Mouse (Mus musculus) embryonic facial prominence, embryonic 15.5 days (tissue): ENCODE measurements around the gene Sox4. TPM values are rescaled to one million over a fixed set of nuclear protein-coding genes. Genes with fewer than 3 reads are reported as not detected.

ENCODE experiments used
- ATAC-seq: fragments of 200-750 bp; cut with Nextera tagmentation; 2 replicates; pipeline ENCODE4 v1.8.0; 2017; ENCODE audit warnings: low read depth, moderate TSS enrichment; ENCODE audit not compliant: insufficient number of reproducible peaks, low FRiP score, low TSS enrichment
- H3K27ac ChIP-seq: fragments of 300-500 bp; sonication (generic); replicated peaks from 2 replicates; pipeline ENCODE4 v1.5.1; 2015; ENCODE audit warnings: mild to moderate bottlenecking, inconsistent platforms
- H3K27me3 ChIP-seq: fragments of 300-500 bp; sonication (generic); 2 replicates; pipeline ENCODE4 v1.6.1; 2015; ENCODE audit warnings: inconsistent platforms
- H3K36me3 ChIP-seq: fragments of 300-500 bp; sonication (generic); 2 replicates; pipeline ENCODE4 v1.6.1; 2015; ENCODE audit warnings: mild to moderate bottlenecking, inconsistent platforms
- H3K4me1 ChIP-seq: fragments of 300-500 bp; sonication (generic); 2 replicates; pipeline ENCODE4 v1.6.1; 2015; ENCODE audit warnings: inconsistent platforms
- H3K4me2 ChIP-seq: fragments of 300-500 bp; sonication (generic); replicated peaks from 2 replicates; pipeline ENCODE4 v1.6.1; 2015; ENCODE audit warnings: mild to moderate bottlenecking, inconsistent platforms
- H3K4me3 ChIP-seq: fragments of 300-500 bp; sonication (generic); replicated peaks from 2 replicates; pipeline ENCODE4 v1.5.1; 2015; ENCODE audit warnings: mild to moderate bottlenecking, inconsistent platforms
- H3K9ac ChIP-seq: fragments of 300-500 bp; sonication (generic); 2 replicates; pipeline ENCODE4 v1.6.1; 2015; ENCODE audit warnings: inconsistent platforms
- H3K9me3 ChIP-seq: fragments of 300-500 bp; sonication (generic); replicated peaks from 2 replicates; pipeline ENCODE4 v1.6.1; 2016; ENCODE audit warnings: inconsistent platforms
- WGBS: fragments of 180-500 bp; shearing (Covaris S2); methylation state at CpG from one replicate; pipeline ENCODE4 v1.1.7; 2015; 5-methylcytosine and 5-hydroxymethylcytosine counted together
- polyA plus RNA-seq: library from polyadenylated mRNA; unstranded; fragments of >200 nt; fragmentation: Nextera tagmentation; extraction: Ambion mirVana; gene quantifications from 2 replicates; pipeline ENCODE4 v1.2.1, GENCODE M21; 2015

Sox4 gene
- polyA plus RNA-seq, 1 experiment from 2014 or later, result 58.5 TPM

- Histone ChIP-seq H3K9me3 (0 out of 2 replicates have a peak, but pooled peaks cover 4% of the 10 kb centered on the region), H3K36me3 (no peaks in the 10 kb centered on the region), H3K27ac (peak overlapping the region; percentile 93), H3K9ac (peak overlapping the region; percentile 57), H3K27me3 (no peaks in the 10 kb centered on the region), H3K4me3 (peak overlapping the region; percentile 55), H3K4me2 (peak overlapping the region; percentile 97), H3K4me1 (peaks cover 6% of the 10 kb centered on the region)
- no peak for ATAC-seq
- 3% methylated on average over 16 of the region's 16 CpGs for WGBS
These were observed 4.3 kb upstream of the Sox4 start for GRCm38 (mm10) chr13:28957765-28958164.

- Histone ChIP-seq H3K4me2 (peak overlapping the region; percentile 58), H3K36me3 (no peaks in the 10 kb centered on the region), H3K9me3 (no peaks in the 10 kb centered on the region), H3K9ac (peak overlapping the region; percentile 97), H3K4me3 (peak overlapping the region; percentile 89), H3K4me1 (peaks cover 9% of the 10 kb centered on the region), H3K27ac (peak overlapping the region; percentile 98), H3K27me3 (no peaks in the 10 kb centered on the region)
- ATAC-seq, result peak; percentile 21
- WGBS, result under 1% methylated on average over 91 of the region's 98 CpGs
These were observed 639 bp downstream of the Sox4 start for GRCm38 (mm10) chr13:28952576-28953571.

GRCm38 (mm10) chr13:28951691-28952575, 1.6 kb downstream of the Sox4 start:
- Histone ChIP-seq H3K27ac (peak overlapping the region; percentile 98), H3K9ac (peak overlapping the region; percentile 97), H3K4me2 (peak overlapping the region; percentile 58), H3K4me3 (peak overlapping the region; percentile 89), H3K4me1 (peaks cover 16% of the 10 kb centered on the region), H3K9me3 (no peaks in the 10 kb centered on the region), H3K27me3 (no peaks in the 10 kb centered on the region), H3K36me3 (no peaks in the 10 kb centered on the region)
- WGBS, result under 1% methylated on average over 84 of the region's 92 CpGs
- no peak for ATAC-seq

GRCm38 (mm10) chr13:28950623-28951491, 2.7 kb downstream of the Sox4 start:
- Histone ChIP-seq H3K4me2 (peak overlapping the region; percentile 58), H3K4me1 (peaks cover 20% of the 10 kb centered on the region), H3K27ac (peak overlapping the region; percentile 98), H3K9ac (peak overlapping the region; percentile 97), H3K36me3 (no peaks in the 10 kb centered on the region), H3K4me3 (peak overlapping the region; percentile 89), H3K9me3 (no peaks in the 10 kb centered on the region), H3K27me3 (no peaks in the 10 kb centered on the region)
- WGBS, result 0% methylated on average over 32 of the region's 32 CpGs
- no peak for ATAC-seq

GRCm38 (mm10) chr13:28950266-28950622, 3.3 kb downstream of the Sox4 start:
- H3K4me1 ChIP-seq, result peaks cover 20% of the 10 kb centered on the region
- H3K9ac ChIP-seq, result peak overlapping the region; percentile 97
- no peaks in the 10 kb centered on the region for H3K9me3 ChIP-seq
- H3K4me2 ChIP-seq, result peak overlapping the region; percentile 58
- no peak for ATAC-seq
- H3K36me3 ChIP-seq, result no peaks in the 10 kb centered on the region
- peak overlapping the region; percentile 89 for H3K4me3 ChIP-seq
- H3K27me3 ChIP-seq, result no peaks in the 10 kb centered on the region
- H3K27ac ChIP-seq, result peak overlapping the region; percentile 98
- 0% methylated on average over 9 of the region's 9 CpGs for WGBS

- H3K4me3 ChIP-seq, result peak overlapping the region; percentile 45
- no peaks in the 10 kb centered on the region for H3K36me3 ChIP-seq
- H3K9me3 ChIP-seq, result no peaks in the 10 kb centered on the region
- peaks cover 24% of the 10 kb centered on the region for H3K4me1 ChIP-seq
- H3K27ac ChIP-seq, result 0 out of 2 replicates have a peak overlapping the region, but pooled peaks have one; percentile 39
- H3K4me2 ChIP-seq, result peak overlapping the region; percentile 50
- 2% methylated on average over 11 of the region's 11 CpGs for WGBS
- no peaks in the 10 kb centered on the region for H3K27me3 ChIP-seq
- peak overlapping the region; percentile 19; the same call in 1 of the 2 replicates for H3K9ac ChIP-seq
- ATAC-seq, result no peak
These were observed 4.1 kb downstream of the Sox4 start for GRCm38 (mm10) chr13:28949279-28949915.

GRCm38 (mm10) chr13:28948541-28948940, 5.0 kb downstream of the Sox4 start:
- H3K27me3 ChIP-seq, result no peaks in the 10 kb centered on the region
- peak overlapping the region; percentile 56 for H3K27ac ChIP-seq
- peak overlapping the region; percentile 45 for H3K4me3 ChIP-seq
- H3K4me2 ChIP-seq, result peak overlapping the region; percentile 50
- H3K36me3 ChIP-seq, result no peaks in the 10 kb centered on the region
- ATAC-seq, result no peak
- H3K9me3 ChIP-seq, result no peaks in the 10 kb centered on the region
- no peak overlapping the region for H3K9ac ChIP-seq
- H3K4me1 ChIP-seq, result peaks cover 24% of the 10 kb centered on the region
- WGBS, result 4% methylated on average over 10 of the region's 10 CpGs

GRCm38 (mm10) chr13:28947740-28948441, 5.6 kb downstream of the Sox4 start:
- no peaks in the 10 kb centered on the region for H3K9me3 ChIP-seq
- H3K4me2 ChIP-seq, result peak overlapping the region; percentile 50
- H3K27ac ChIP-seq, result peak overlapping the region; percentile 56
- no peaks in the 10 kb centered on the region for H3K36me3 ChIP-seq
- WGBS, result 27% methylated on average over 7 of the region's 7 CpGs
- H3K9ac ChIP-seq, result no peak overlapping the region
- no peaks in the 10 kb centered on the region for H3K27me3 ChIP-seq
- ATAC-seq, result no peak
- H3K4me3 ChIP-seq, result peak overlapping the region; percentile 45
- H3K4me1 ChIP-seq, result peaks cover 24% of the 10 kb centered on the region

- Histone ChIP-seq H3K4me1 (peaks cover 27% of the 10 kb centered on the region), H3K9me3 (no peaks in the 10 kb centered on the region), H3K4me3 (no peak overlapping the region), H3K4me2 (no peak overlapping the region), H3K27me3 (no peaks in the 10 kb centered on the region), H3K27ac (no peak overlapping the region), H3K36me3 (no peaks in the 10 kb centered on the region), H3K9ac (no peak overlapping the region)
- no peak for ATAC-seq
- 47% methylated on average over 8 of the region's 8 CpGs for WGBS
These were observed 6.9 kb downstream of the Sox4 start for GRCm38 (mm10) chr13:28946565-28947135.
